Mouse (Mus musculus) MEL (cell line): Measurements from ENCODE around the gene Casc3. TPM values are rescaled to one million over a fixed set of nuclear protein-coding genes. Genes with fewer than 3 reads are reported as not detected.

Experiments
- DNase-seq: peaks from one replicate; pipeline ENCODE4 v3.0.0; 2011; ENCODE audit warnings: low read depth, low spot score
- H3K27ac ChIP-seq: 2 replicates; pipeline ENCODE4 v1.5.1; 2012; ENCODE audit warnings: low read depth, mild to moderate bottlenecking, control low read depth, low read length, moderate library complexity; ENCODE audit not compliant: control insufficient read depth
- H3K27me3 ChIP-seq, 2 experiments: fragments of 150-350 bp in 1 of 2; sonication (generic) in 1 of 2; 2 replicates each; pipeline ENCODE4 v1.6.1; 2012; ENCODE audit warnings: low read length in 2 of 2, mild to moderate bottlenecking in 2 of 2, improper control_type of control experiment in 1 of 2, moderate library complexity in 1 of 2; ENCODE audit not compliant: insufficient read depth in 2 of 2, control insufficient read depth in 1 of 2
- H3K36me3 ChIP-seq, 2 experiments: 2 replicates each; pipeline ENCODE4 v1.6.1; 2012 to 2014; ENCODE audit warnings: low read length in 2 of 2, improper control_type of control experiment in 1 of 2, inconsistent platforms in 1 of 2, mild to moderate bottlenecking in 1 of 2; ENCODE audit not compliant: insufficient read depth in 2 of 2, control insufficient read depth in 1 of 2
- H3K4me1 ChIP-seq, 2 experiments: fragments of 150-350 bp in 1 of 2; sonication (generic) in 1 of 2; 2 replicates each; pipeline ENCODE4 v1.6.1; 2012; ENCODE audit warnings: low read length in 2 of 2, improper control_type of control experiment in 1 of 2, mild to moderate bottlenecking in 1 of 2; ENCODE audit not compliant: insufficient read depth in 2 of 2, control insufficient read depth in 1 of 2
- H3K4me3 ChIP-seq, 2 experiments: fragments of 150-350 bp in 1 of 2; sonication (generic) in 1 of 2; 2 replicates each; pipeline ENCODE4 v1.5.1; 2012; ENCODE audit warnings: low read depth in 2 of 2, low read length in 2 of 2, mild to moderate bottlenecking in 2 of 2, moderate library complexity in 2 of 2, control low read depth in 1 of 2, improper control_type of control experiment in 1 of 2; ENCODE audit not compliant: control insufficient read depth in 1 of 2, insufficient read depth in 1 of 2
- H3K79me2 ChIP-seq: 2 replicates; pipeline ENCODE4 v1.6.1; 2012; ENCODE audit warnings: mild to moderate bottlenecking, low read length, moderate library complexity; ENCODE audit not compliant: control insufficient read depth, poor library complexity, insufficient read depth
- H3K9ac ChIP-seq: 2 replicates; pipeline ENCODE4 v1.6.1; 2012; ENCODE audit warnings: low read depth, mild to moderate bottlenecking, control low read depth, low read length, moderate library complexity; ENCODE audit not compliant: control insufficient read depth, poor library complexity, severe bottlenecking
- H3K9me3 ChIP-seq: fragments of 150-350 bp; sonication (generic); replicated peaks from 2 replicates; pipeline ENCODE4 v1.6.1; 2012; ENCODE audit warnings: mild to moderate bottlenecking, low read length, improper control_type of control experiment, moderate library complexity; ENCODE audit not compliant: insufficient read depth
- CHD1 ChIP-seq: IDR thresholded peaks from 2 replicates; pipeline ENCODE4 v1.6.1; 2012; ENCODE audit warnings: low read depth, mild to moderate bottlenecking, inconsistent platforms, low read length, improper control_type of control experiment
- CHD2 ChIP-seq: IDR thresholded peaks from 2 replicates; pipeline ENCODE4 v1.6.1; 2011; ENCODE audit warnings: low read length, improper control_type of control experiment
- CTCF ChIP-seq, 3 experiments: IDR thresholded peaks in 2 of 3; conservative IDR thresholded peaks in 1 of 3; 2 replicates each; pipeline ENCODE4 v1.5.1; 2011 to 2012; ENCODE audit warnings: low read length in 3 of 3, low read depth in 2 of 3, mild to moderate bottlenecking in 2 of 3, improper control_type of control experiment in 1 of 3, inconsistent platforms in 1 of 3, mixed read lengths in 1 of 3, moderate library complexity in 1 of 3; ENCODE audit not compliant: control insufficient read depth in 1 of 3, insufficient read depth in 1 of 3, poor library complexity in 1 of 3, severe bottlenecking in 1 of 3
- E2F4 ChIP-seq: IDR thresholded peaks from 2 replicates; pipeline ENCODE4 v1.6.1; 2011; ENCODE audit warnings: low read depth, low read length, improper control_type of control experiment, borderline replicate concordance
- ELF1 ChIP-seq: IDR thresholded peaks from 2 replicates; pipeline ENCODE4 v1.6.1; 2014; ENCODE audit warnings: low read depth, mild to moderate bottlenecking, inconsistent platforms, low read length, improper control_type of control experiment, moderate library complexity
- GABPA ChIP-seq: IDR thresholded peaks from 2 replicates; pipeline ENCODE4 v1.6.1; 2012; ENCODE audit warnings: low read depth, mild to moderate bottlenecking, inconsistent platforms, low read length, improper control_type of control experiment, moderate library complexity
- JUND ChIP-seq: IDR thresholded peaks from 2 replicates; pipeline ENCODE4 v1.6.1; 2011; ENCODE audit warnings: low read depth, mild to moderate bottlenecking, improper control_type of control experiment, low read length
- MAZ ChIP-seq: IDR thresholded peaks from 2 replicates; pipeline ENCODE4 v1.6.1; 2012; ENCODE audit warnings: low read depth, mild to moderate bottlenecking, inconsistent platforms, low read length, improper control_type of control experiment
- MYC ChIP-seq: IDR thresholded peaks from 2 replicates; pipeline ENCODE4 v1.6.1; 2011; ENCODE audit warnings: low read depth, mild to moderate bottlenecking, low read length, improper control_type of control experiment, moderate library complexity
- NRF1 ChIP-seq: IDR thresholded peaks from 2 replicates; pipeline ENCODE4 v1.6.1; 2014; ENCODE audit warnings: low read depth, mild to moderate bottlenecking, inconsistent platforms, low read length, improper control_type of control experiment, moderate library complexity; ENCODE audit not compliant: poor library complexity, insufficient read depth, severe bottlenecking
- POLR2AphosphoS2 ChIP-seq: IDR thresholded peaks from 2 replicates; pipeline ENCODE4 v1.6.1; 2011; ENCODE audit warnings: low read length, improper control_type of control experiment
- RAD21 ChIP-seq: IDR thresholded peaks from 2 replicates; pipeline ENCODE4 v1.6.1; 2011; ENCODE audit warnings: mild to moderate bottlenecking, low read depth, low read length, improper control_type of control experiment
- RCOR1 ChIP-seq: IDR thresholded peaks from 2 replicates; pipeline ENCODE4 v1.6.1; 2012; ENCODE audit warnings: low read depth, mild to moderate bottlenecking, inconsistent platforms, low read length, improper control_type of control experiment
- TAL1 ChIP-seq: IDR thresholded peaks from 2 replicates; pipeline ENCODE4 v1.6.1; 2012; ENCODE audit warnings: mild to moderate bottlenecking, inconsistent platforms, low read length, moderate library complexity, mixed read lengths
- USF2 ChIP-seq, 2 experiments: IDR thresholded peaks; 2 replicates each; pipeline ENCODE4 v1.6.1; 2011 to 2012; ENCODE audit warnings: improper control_type of control experiment in 2 of 2, low read length in 2 of 2, borderline replicate concordance in 1 of 2, inconsistent platforms in 1 of 2, low read depth in 1 of 2, mild to moderate bottlenecking in 1 of 2; ENCODE audit not compliant: insufficient read depth in 1 of 2
- ZC3H11A ChIP-seq: IDR thresholded peaks from 2 replicates; pipeline ENCODE4 v1.6.1; 2012; ENCODE audit warnings: low read depth, mild to moderate bottlenecking, inconsistent platforms, low read length, improper control_type of control experiment
- ZKSCAN1 ChIP-seq: IDR thresholded peaks from 2 replicates; pipeline ENCODE4 v1.6.1; 2012; ENCODE audit warnings: low read depth, mild to moderate bottlenecking, inconsistent platforms, low read length, improper control_type of control experiment, moderate library complexity
- ZMIZ1 ChIP-seq: IDR thresholded peaks from 2 replicates; pipeline ENCODE4 v1.6.1; 2012; ENCODE audit warnings: low read depth, mild to moderate bottlenecking, inconsistent platforms, low read length, improper control_type of control experiment, moderate library complexity
- polyA plus RNA-seq, 2 experiments: library from polyadenylated mRNA; stranded (reverse) in 1 of 2; unstranded in 1 of 2; fragments of >175 nt in 1 of 2; fragments of >200 nt in 1 of 2; gene quantifications; 2 replicates each; pipeline versions ENCODE4 v1.2.1 to v1.2.4; 2012; ENCODE audit warnings: low replicate concordance in 2 of 2, low read depth in 1 of 2; ENCODE audit not compliant: insufficient read length in 2 of 2, insufficient read depth in 1 of 2, missing spikeins in 1 of 2
- total RNA-seq: library from RNA; depleted of rRNA; stranded (reverse); fragments of 300-350 nt; gene quantifications from 2 replicates; pipeline ENCODE4 v1.2.3, GENCODE M21; 2012

Casc3 gene
- total and polyA plus RNA-seq, 3 experiments = 18.2 to 61.0 (median 58.6) TPM

- TF ChIP-seq TAL1 = peak; percentile 18
- no peak for TF ChIP-seq CHD2
- TF ChIP-seq ZMIZ1 = 0 out of 2 replicates have a peak, but pooled peaks have one; percentile 29
- TF ChIP-seq E2F4 = no peak
- no peak for TF ChIP-seq NRF1
- no peak for TF ChIP-seq POLR2AphosphoS2
- no peak for TF ChIP-seq JUND
- no peak for TF ChIP-seq RAD21
- TF ChIP-seq MAZ = peak; percentile 93
- TF ChIP-seq MYC = no peak
Observed at GRCm38 (mm10) chr11:98755726-98756380, 48.9 kb upstream of the Casc3 start (continued).

DNA sequence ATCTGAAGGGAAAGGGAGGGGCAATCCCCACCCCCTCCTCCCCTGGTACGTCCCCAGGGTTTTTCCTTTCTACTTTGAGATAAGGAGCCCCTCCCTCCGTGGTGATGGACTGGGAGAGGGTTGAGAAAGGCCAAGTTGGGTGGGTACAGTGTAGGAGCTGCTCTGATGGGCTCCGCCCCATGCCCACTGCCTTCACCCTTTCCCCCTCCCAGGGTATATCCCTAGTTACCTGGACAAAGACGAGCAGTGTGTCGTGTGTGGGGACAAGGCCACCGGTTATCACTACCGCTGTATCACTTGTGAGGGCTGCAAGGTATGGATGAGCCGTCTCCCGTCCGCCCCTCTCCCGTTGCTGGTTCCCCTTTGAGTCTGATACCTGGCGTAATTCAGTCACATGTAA, 48.0 kb upstream of the Casc3 start:
- Histone ChIP-seq H3K4me3 (no peak overlapping the region), H3K4me1 (peaks cover 34 to 41% of the 10 kb centered on the region in 2 experiments), H3K27ac (no peak overlapping the region), H3K27me3 (no peaks in the 10 kb centered on the region), H3K79me2 (peaks cover 5% of the 10 kb centered on the region), H3K9me3 (no peaks in the 10 kb centered on the region), H3K36me3 (peaks cover 0 to 34% of the 10 kb centered on the region in 2 experiments; a peak in 3 of 4 replicates), H3K9ac (no peak overlapping the region)
- DNase-seq = no peak
- TF ChIP-seq ZKSCAN1 = no peak
- no peak for TF ChIP-seq JUND
- no peak for TF ChIP-seq USF2 (IDR thresholded peaks at IDR 0.05; ENCODE audit: borderline replicate concordance in 1 of 2, insufficient read depth in 1 of 2, low read depth in 1 of 2, low read length in 2 of 2)
- no peak for TF ChIP-seq GABPA
- no peak for TF ChIP-seq ELF1
- no peak for TF ChIP-seq RCOR1
- TF ChIP-seq CHD1 = no peak
- no peak for TF ChIP-seq ZC3H11A
- TF ChIP-seq RAD21 = no peak
- TF ChIP-seq CTCF (IDR thresholded peaks at IDR 0.05 in 2 of 3, conservative IDR thresholded peaks at IDR 0.05 in 1 of 3; ENCODE audit: control insufficient read depth in 1 of 3, insufficient read depth in 1 of 3, low read depth in 2 of 3, low read length in 3 of 3, poor library complexity in 1 of 3, severe bottlenecking in 1 of 3) = no peak
- no peak for TF ChIP-seq ZMIZ1
